Mouse (Mus musculus) lung, adult 2 months (tissue): ENCODE data around the gene Thy1.

Experiments
- CTCF ChIP-seq: fragments of 200-500 bp; IDR thresholded peaks from 2 replicates; pipeline ENCODE4 v1.5.1; 2011; ENCODE audit warnings: mild to moderate bottlenecking, low read length, control low read depth; ENCODE audit not compliant: insufficient read depth
- POLR2A ChIP-seq: fragments of 200-500 bp; IDR thresholded peaks from 2 replicates; pipeline ENCODE4 v1.6.1; 2011; ENCODE audit warnings: low read depth, mild to moderate bottlenecking, control low read depth, low read length, borderline replicate concordance; ENCODE audit errors: extremely low read depth

DNA sequence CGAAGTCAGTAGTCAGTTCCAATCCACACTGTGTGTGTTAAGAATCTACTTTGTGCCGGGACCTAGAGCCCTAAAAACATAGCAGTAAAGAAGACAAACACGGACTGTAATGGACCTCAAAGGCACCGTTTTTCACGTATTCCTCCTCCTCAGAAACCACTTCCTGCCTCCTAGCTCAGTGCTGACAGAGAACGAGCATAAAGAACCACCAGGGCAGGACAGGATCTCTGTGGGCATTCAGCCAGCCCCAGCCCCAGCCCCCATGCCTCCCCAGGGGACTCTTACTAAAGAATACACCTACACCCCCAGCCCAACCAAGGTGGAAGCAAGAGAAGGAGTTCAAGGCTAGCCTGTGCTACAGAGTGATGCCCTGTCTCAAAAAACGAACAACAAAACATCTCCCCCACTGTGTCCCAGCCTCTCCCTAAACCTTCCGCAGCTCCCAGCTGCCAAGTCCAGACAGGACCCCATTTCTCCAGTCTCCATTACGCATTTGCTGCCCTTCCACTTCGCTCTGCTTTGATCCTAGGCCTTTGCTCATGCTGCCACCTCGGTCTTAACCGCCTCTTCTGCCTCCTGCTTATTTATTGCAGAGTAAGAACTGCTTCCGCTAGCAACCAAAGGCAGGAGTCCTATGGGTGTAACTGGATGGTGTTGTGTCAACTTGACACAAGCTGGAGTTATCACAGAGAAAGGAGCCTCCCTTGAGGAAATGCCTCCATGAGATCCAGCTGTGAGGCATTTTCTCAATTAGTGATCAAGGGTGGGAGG lies 9.0 kb upstream of the Thy1 start:
- TF ChIP-seq CTCF (no peak), POLR2A (no peak)
